Mouse (Mus musculus) left cerebral cortex, postnatal 36 days (tissue): ENCODE results near the gene 2810021J22Rik. TPM values are rescaled to one million over a fixed set of nuclear protein-coding genes. Genes with fewer than 3 reads are reported as not detected.
"Not testable (repeated sequence)": the region's sequence is repeated elsewhere in the genome, so short reads cannot be mapped to it uniquely, and the experiment has no call there.

Experiments
- DNase-seq, 2 experiments: peaks; one replicate each; pipeline ENCODE4 v3.0.0; 2021 to 2022; ENCODE audit warnings: low spot score in 2 of 2, mixed read lengths in 1 of 2
- intact Hi-C: fragments of 180-260 bp; cut with DNase I; formaldehyde crosslinking; loops from one replicate; pipeline ENCODE4 v1.15.1; 2025
- total RNA-seq, 2 experiments: library from RNA; stranded (reverse); gene quantifications; 2 replicates each; pipeline ENCODE4 v1.2.3; 2021

Gene 2810021J22Rik
- 10 to 100 TPM in 1 of 2 experiments, 1 to 10 TPM in 1; 9.6 to 10.9 TPM for total RNA-seq

- DNase-seq, result peak; percentile 81 to 82
- intact Hi-C loops, result no loop called here
Measured at GRCm38 (mm10) chr11:58867039-58867953, at the start of gene 2810021J22Rik. TSS of gene 2810021J22Rik (plus strand) at chr11:58867216.

GRCm38 (mm10) chr11:58828937-58829336, 38.1 kb upstream of the 2810021J22Rik start, which contains the start of gene Olfr312:
TSS of gene Olfr312 (plus strand) at chr11:58829237.
- intact Hi-C loops, DNase-seq: not testable (repeated sequence)

GRCm38 (mm10) chr11:58829764-58830163, 37.3 kb upstream of the 2810021J22Rik start:
- intact Hi-C loops, result no loop called here
- no peak for DNase-seq

- DNase-seq, intact Hi-C loops: not testable (repeated sequence)
Measured at GRCm38 (mm10) chr11:58832541-58832940, 34.5 kb upstream of the 2810021J22Rik start.

GRCm38 (mm10) chr11:58838951-58839350, 28.1 kb upstream of the 2810021J22Rik start, which contains the start of gene Olfr311:
TSS of gene Olfr311 (plus strand) at chr11:58839251.
- intact Hi-C loops, DNase-seq: not testable (repeated sequence)

- DNase-seq, result peak; percentile 84 to 88
- intact Hi-C loops, result no loop called here
Measured at GRCm38 (mm10) chr11:58846919-58847461, 20.0 kb upstream of the 2810021J22Rik start, which contains the start of gene Gm12258. TSS of gene Gm12258 (plus strand) at chr11:58847158.

- DNase-seq, result no peak
- intact Hi-C loops, result no loop called here
Measured at GRCm38 (mm10) chr11:58847636-58848035, 19.4 kb upstream of the 2810021J22Rik start.

GRCm38 (mm10) chr11:58849731-58850130, 17.3 kb upstream of the 2810021J22Rik start:
- no peak for DNase-seq
- intact Hi-C loops, result no loop called here

GRCm38 (mm10) chr11:58860744-58861143, 6.3 kb upstream of the 2810021J22Rik start:
- intact Hi-C loops, result no loop called here
- DNase-seq, result no peak

- no peak for DNase-seq
- intact Hi-C loops, result no loop called here
Measured at GRCm38 (mm10) chr11:58867954-58868330, 926 bp downstream of the 2810021J22Rik start.

- no peak for DNase-seq
- intact Hi-C loops, result no loop called here
Measured at GRCm38 (mm10) chr11:58870961-58871360, 3.9 kb downstream of the 2810021J22Rik start.

GRCm38 (mm10) chr11:58883756-58884155, 16.7 kb downstream of the 2810021J22Rik start:
- intact Hi-C loops, result no loop called here
- DNase-seq, result no peak

- no peak for DNase-seq
- intact Hi-C loops, result no loop called here
Measured at GRCm38 (mm10) chr11:58890511-58890910, 23.5 kb downstream of the 2810021J22Rik start.

GRCm38 (mm10) chr11:58894456-58894855, 27.4 kb downstream of the 2810021J22Rik start:
- intact Hi-C loops, result no loop called here
- no peak for DNase-seq

- no peak for DNase-seq
- intact Hi-C loops, result no loop called here
Measured at GRCm38 (mm10) chr11:58897485-58897884, 30.5 kb downstream of the 2810021J22Rik start.

GRCm38 (mm10) chr11:58901080-58901479, 34.1 kb downstream of the 2810021J22Rik start:
- DNase-seq, result no peak
- intact Hi-C loops, result no loop called here

- intact Hi-C loops, result no loop called here
- peak; percentile 94 to 95 for DNase-seq
Measured at GRCm38 (mm10) chr11:58903511-58904409, 36.7 kb downstream of the 2810021J22Rik start, which contains the start of gene Zfp39. TSS of gene Zfp39 (minus strand) at chr11:58904225.

- no peak for DNase-seq
- intact Hi-C loops, result no loop called here
Measured at GRCm38 (mm10) chr11:58904410-58904718, 37.3 kb downstream of the 2810021J22Rik start.

- no peak for DNase-seq
- intact Hi-C loops, result no loop called here
Measured at GRCm38 (mm10) chr11:58904838-58905237, 37.8 kb downstream of the 2810021J22Rik start.

- no peak for DNase-seq
- intact Hi-C loops, result no loop called here
Measured at GRCm38 (mm10) chr11:58913776-58914175, 46.8 kb downstream of the 2810021J22Rik start.
